Mouse (Mus musculus): ENCODE measurements around the gene Pde4d.

Pde4d gene

GRCm38 (mm10) chr13:109686906-109687305 lies 1237.2 kb downstream of the Pde4d start:
- DNase-seq (ENCODE audit: low read depth, low spot score), result no peak

GRCm38 (mm10) chr13:109688195-109688594 lies 1238.4 kb downstream of the Pde4d start:
- no peak for DNase-seq (ENCODE audit: low read depth, low spot score)

GRCm38 (mm10) chr13:109689176-109689575 lies 1239.4 kb downstream of the Pde4d start:
- no peak for DNase-seq (ENCODE audit: low read depth, low spot score)

GRCm38 (mm10) chr13:109690558-109690957 lies 1240.8 kb downstream of the Pde4d start:
- DNase-seq (ENCODE audit: low read depth, low spot score), result no peak

GRCm38 (mm10) chr13:109692851-109693250 lies 1243.1 kb downstream of the Pde4d start:
- DNase-seq (ENCODE audit: low read depth, low spot score), result no peak

GRCm38 (mm10) chr13:109693769-109694168 lies 1244.0 kb downstream of the Pde4d start:
- DNase-seq (ENCODE audit: low read depth, low spot score), result no peak

GRCm38 (mm10) chr13:109694293-109694692 lies 1244.5 kb downstream of the Pde4d start:
- DNase-seq (ENCODE audit: low read depth, low spot score), result no peak

GRCm38 (mm10) chr13:109695098-109695497 lies 1245.3 kb downstream of the Pde4d start:
- DNase-seq (ENCODE audit: low read depth, low spot score), result no peak

GRCm38 (mm10) chr13:109706141-109706540 lies 1256.4 kb downstream of the Pde4d start:
- no peak for DNase-seq (ENCODE audit: low read depth, low spot score)

- DNase-seq (ENCODE audit: low read depth, low spot score), result peak; percentile 26
Observed at GRCm38 (mm10) chr13:109706579-109706978, 1256.8 kb downstream of the Pde4d start.

GRCm38 (mm10) chr13:109707154-109707553 lies 1257.4 kb downstream of the Pde4d start:
- peak; percentile 21 for DNase-seq (ENCODE audit: low read depth, low spot score)

- DNase-seq (ENCODE audit: low read depth, low spot score), result no peak
Observed at GRCm38 (mm10) chr13:109708326-109708725, 1258.6 kb downstream of the Pde4d start.

- no peak for DNase-seq (ENCODE audit: low read depth, low spot score)
Observed at GRCm38 (mm10) chr13:109714581-109714980, 1264.8 kb downstream of the Pde4d start.

GRCm38 (mm10) chr13:109715321-109715720 lies 1265.6 kb downstream of the Pde4d start:
- DNase-seq (ENCODE audit: low read depth, low spot score), result no peak

- DNase-seq (ENCODE audit: low read depth, low spot score), result no peak
Observed at GRCm38 (mm10) chr13:109720127-109720713, 1270.5 kb downstream of the Pde4d start.

- no peak for DNase-seq (ENCODE audit: low read depth, low spot score)
Observed at GRCm38 (mm10) chr13:109722237-109723119, 1272.7 kb downstream of the Pde4d start.

- no peak for DNase-seq (ENCODE audit: low read depth, low spot score)
Observed at GRCm38 (mm10) chr13:109727346-109727745, 1277.6 kb downstream of the Pde4d start.

GRCm38 (mm10) chr13:109729612-109730011 lies 1279.9 kb downstream of the Pde4d start:
- DNase-seq (ENCODE audit: low read depth, low spot score), result no peak

GRCm38 (mm10) chr13:109732655-109733376 lies 1283.1 kb downstream of the Pde4d start:
- no peak for DNase-seq (ENCODE audit: low read depth, low spot score)

GRCm38 (mm10) chr13:109736290-109737078 lies 1286.7 kb downstream of the Pde4d start:
- DNase-seq (ENCODE audit: low read depth, low spot score), result peak; percentile 56

- DNase-seq (ENCODE audit: low read depth, low spot score), result no peak
Observed at GRCm38 (mm10) chr13:109746492-109746891, 1296.7 kb downstream of the Pde4d start.

All from ZHBTc4 (cell line).